Mouse (Mus musculus): ENCODE results near the gene Ahnak. TPM values are rescaled to one million over a fixed set of nuclear protein-coding genes. Genes with fewer than 3 reads are reported as not detected.
"Not testable (repeated sequence)": the region's sequence is repeated elsewhere in the genome, so short reads cannot be mapped to it uniquely, and the experiment has no call there.

The Ahnak gene
- polyA plus RNA-seq, 1 experiment from 2014 or later, result 8.5 TPM

GRCm38 (mm10) chr19:9038136-9038535 is 49.1 kb downstream of the Ahnak start:
- WGBS, result 72% methylated on average over 3 of the region's 3 CpGs
- ATAC-seq (ENCODE audit: low FRiP score), result no peak
- H3K36me3 ChIP-seq (replicated peaks), result no peaks in the 10 kb centered on the region
- H3K9ac ChIP-seq, result no peak overlapping the region
- no peak overlapping the region for H3K27ac ChIP-seq
- no peaks in the 10 kb centered on the region for H3K27me3 ChIP-seq
- H3K4me3 ChIP-seq (replicated peaks), result no peak overlapping the region
- H3K4me1 ChIP-seq, result no peaks in the 10 kb centered on the region
- no peak overlapping the region for H3K4me2 ChIP-seq
- H3K9me3 ChIP-seq, result no peaks in the 10 kb centered on the region

DNA sequence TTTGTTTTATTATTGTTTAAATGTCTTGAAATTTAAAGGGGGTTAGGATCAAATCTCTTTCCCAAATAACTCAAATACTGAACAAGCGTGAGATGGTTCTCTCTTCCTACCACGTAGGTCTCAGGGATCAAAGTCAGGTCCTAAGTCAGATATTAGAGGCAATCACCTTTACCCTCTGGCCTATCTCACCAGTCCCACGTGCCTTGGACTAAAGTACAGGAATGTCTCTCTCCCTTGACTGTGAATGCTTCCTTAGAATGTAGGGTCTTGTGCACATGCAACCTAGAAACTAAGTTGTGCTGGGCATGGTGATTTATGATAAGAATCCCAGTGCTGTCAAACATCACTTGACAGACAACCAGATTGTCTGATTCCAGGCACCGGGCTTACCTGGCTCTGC is 50.2 kb downstream of the Ahnak start:
- Histone ChIP-seq H3K36me3 (replicated peaks) (no peaks in the 10 kb centered on the region), H3K4me2 (no peak overlapping the region), H3K9me3 (no peaks in the 10 kb centered on the region), H3K4me3 (replicated peaks) (no peak overlapping the region), H3K4me1 (no peaks in the 10 kb centered on the region), H3K27me3 (no peaks in the 10 kb centered on the region), H3K9ac (no peak overlapping the region), H3K27ac (no peak overlapping the region)
- ATAC-seq (ENCODE audit: low FRiP score), result no peak
- 87% methylated on average over 4 of the region's 4 CpGs for WGBS

DNA sequence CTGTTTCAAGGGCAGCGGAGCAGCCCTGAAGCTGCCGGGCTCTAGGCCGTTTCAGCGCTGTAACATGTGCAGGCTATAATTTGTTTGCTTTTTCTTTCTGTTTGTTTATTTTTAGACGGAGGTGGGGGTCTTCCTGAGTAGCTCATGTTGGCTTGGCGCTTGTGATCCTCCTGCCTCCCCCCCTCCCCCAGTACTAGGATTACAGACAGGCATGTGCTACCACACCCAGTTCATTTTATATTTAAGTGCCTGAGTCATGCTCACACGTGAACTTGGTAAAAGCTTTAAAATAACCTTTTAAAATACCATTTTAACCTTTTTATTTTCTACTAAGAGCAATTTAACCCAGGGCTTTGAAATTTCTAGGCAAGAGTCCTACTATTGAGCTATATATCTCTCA is 50.8 kb downstream of the Ahnak start:
- WGBS, result 79% methylated on average over 7 of the region's 7 CpGs

GRCm38 (mm10) chr19:9040649-9041048 is 51.6 kb downstream of the Ahnak start:
- H3K4me2 ChIP-seq, result no peak overlapping the region
- no peak overlapping the region for H3K4me3 ChIP-seq (replicated peaks)
- no peak overlapping the region for H3K9ac ChIP-seq
- H3K27ac ChIP-seq, result no peak overlapping the region
- no peaks in the 10 kb centered on the region for H3K36me3 ChIP-seq (replicated peaks)
- no peaks in the 10 kb centered on the region for H3K9me3 ChIP-seq
- ATAC-seq (ENCODE audit: low FRiP score), result no peak
- no peaks in the 10 kb centered on the region for H3K27me3 ChIP-seq
- WGBS, result 87% methylated on average over 6 of the region's 6 CpGs
- no peaks in the 10 kb centered on the region for H3K4me1 ChIP-seq

More for the DNA sequence above, 50.8 kb downstream of the Ahnak start:
- H3K4me3 ChIP-seq (replicated peaks), result no peak overlapping the region
- no peak overlapping the region for H3K4me2 ChIP-seq
- H3K27me3 ChIP-seq, result no peaks in the 10 kb centered on the region
- H3K4me1 ChIP-seq, result no peaks in the 10 kb centered on the region
- no peaks in the 10 kb centered on the region for H3K36me3 ChIP-seq (replicated peaks)
- no peak for ATAC-seq (ENCODE audit: low FRiP score)
- H3K27ac ChIP-seq, result no peak overlapping the region
- no peaks in the 10 kb centered on the region for H3K9me3 ChIP-seq
- no peak overlapping the region for H3K9ac ChIP-seq

DNA sequence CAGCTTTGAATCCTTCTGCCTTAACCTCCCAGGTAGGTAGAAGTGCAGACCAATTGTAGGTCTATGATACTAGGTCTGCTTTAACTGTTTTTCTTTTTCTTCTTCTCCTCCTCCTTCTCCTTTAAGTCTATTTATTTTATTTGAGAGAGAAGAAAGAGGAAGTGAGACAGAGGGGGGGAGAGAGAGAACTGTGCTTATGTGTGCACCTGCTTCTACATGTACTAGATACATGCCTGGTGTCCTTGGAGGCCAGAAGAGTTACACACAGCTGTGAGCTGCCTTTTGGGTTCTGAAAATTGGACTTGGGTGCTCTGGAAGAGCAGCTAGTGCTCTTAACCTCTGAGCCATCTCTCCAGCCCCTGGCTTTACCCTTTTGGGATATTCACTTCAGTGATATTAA is 52.0 kb downstream of the Ahnak start:
- H3K4me3 ChIP-seq (replicated peaks), result no peak overlapping the region
- H3K27ac ChIP-seq, result no peak overlapping the region
- H3K9ac ChIP-seq, result no peak overlapping the region
- H3K4me1 ChIP-seq, result no peaks in the 10 kb centered on the region
- no peak for ATAC-seq (ENCODE audit: low FRiP score)
- no peaks in the 10 kb centered on the region for H3K36me3 ChIP-seq (replicated peaks)
- no peak overlapping the region for H3K4me2 ChIP-seq
- no peaks in the 10 kb centered on the region for H3K27me3 ChIP-seq
- no peaks in the 10 kb centered on the region for H3K9me3 ChIP-seq

DNA sequence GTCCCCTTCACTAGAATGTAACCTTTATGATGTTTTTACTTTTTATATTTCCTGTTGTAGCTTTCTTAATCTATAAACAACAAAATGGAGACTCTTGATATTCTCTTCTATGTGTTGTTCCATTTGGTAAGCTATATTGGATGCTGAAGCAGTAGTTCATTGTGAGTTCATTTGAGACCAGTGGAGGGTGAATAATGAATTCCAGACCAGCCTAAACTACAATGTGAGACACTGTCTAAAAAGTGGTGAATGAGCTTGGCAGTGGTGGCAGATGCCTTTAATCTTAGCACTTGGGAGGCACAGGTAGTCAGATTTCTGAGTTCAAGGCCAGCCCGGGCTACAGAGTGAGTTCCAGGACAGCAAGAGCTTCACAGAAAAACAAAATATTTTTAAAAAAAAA is 54.0 kb downstream of the Ahnak start:
- H3K4me2 ChIP-seq, result no peak overlapping the region
- no peaks in the 10 kb centered on the region for H3K36me3 ChIP-seq (replicated peaks)
- H3K9me3 ChIP-seq, result no peaks in the 10 kb centered on the region
- WGBS, result 63% methylated on average over 1 of the region's 1 CpGs
- no peak overlapping the region for H3K4me3 ChIP-seq (replicated peaks)
- no peaks in the 10 kb centered on the region for H3K27me3 ChIP-seq
- no peaks in the 10 kb centered on the region for H3K4me1 ChIP-seq
- ATAC-seq (ENCODE audit: low FRiP score), result no peak
- no peak overlapping the region for H3K27ac ChIP-seq
- H3K9ac ChIP-seq, result no peak overlapping the region

DNA sequence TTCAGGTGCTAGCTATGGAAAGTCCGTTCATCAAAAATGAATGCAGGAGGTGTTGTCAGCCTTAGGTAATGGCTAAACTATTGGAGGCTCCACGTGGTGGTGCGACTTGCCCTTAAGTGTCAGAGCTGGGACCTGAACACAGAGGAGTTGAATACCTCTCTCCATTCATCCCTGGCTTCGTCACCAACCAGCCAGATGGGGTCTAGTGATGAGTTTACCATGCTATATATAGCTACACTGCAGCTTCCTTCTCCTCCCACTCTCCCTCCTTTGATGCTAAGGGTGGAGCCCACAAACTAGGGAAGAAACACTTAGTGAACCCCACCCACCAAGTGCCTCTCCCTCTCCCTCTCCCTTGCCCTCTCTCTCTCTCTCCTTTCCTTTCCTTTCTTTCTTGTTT is 55.2 kb downstream of the Ahnak start:
- ATAC-seq (ENCODE audit: low FRiP score), result no peak
- 84% methylated on average over 4 of the region's 4 CpGs for WGBS
- H3K4me2 ChIP-seq, result no peak overlapping the region
- no peak overlapping the region for H3K9ac ChIP-seq
- H3K27ac ChIP-seq, result no peak overlapping the region
- H3K36me3 ChIP-seq (replicated peaks), result no peaks in the 10 kb centered on the region
- H3K9me3 ChIP-seq, result no peaks in the 10 kb centered on the region
- no peaks in the 10 kb centered on the region for H3K27me3 ChIP-seq
- no peak overlapping the region for H3K4me3 ChIP-seq (replicated peaks)
- no peaks in the 10 kb centered on the region for H3K4me1 ChIP-seq

GRCm38 (mm10) chr19:9047207-9047945 is 58.3 kb downstream of the Ahnak start:
- 75% methylated on average over 7 of the region's 7 CpGs for WGBS

DNA sequence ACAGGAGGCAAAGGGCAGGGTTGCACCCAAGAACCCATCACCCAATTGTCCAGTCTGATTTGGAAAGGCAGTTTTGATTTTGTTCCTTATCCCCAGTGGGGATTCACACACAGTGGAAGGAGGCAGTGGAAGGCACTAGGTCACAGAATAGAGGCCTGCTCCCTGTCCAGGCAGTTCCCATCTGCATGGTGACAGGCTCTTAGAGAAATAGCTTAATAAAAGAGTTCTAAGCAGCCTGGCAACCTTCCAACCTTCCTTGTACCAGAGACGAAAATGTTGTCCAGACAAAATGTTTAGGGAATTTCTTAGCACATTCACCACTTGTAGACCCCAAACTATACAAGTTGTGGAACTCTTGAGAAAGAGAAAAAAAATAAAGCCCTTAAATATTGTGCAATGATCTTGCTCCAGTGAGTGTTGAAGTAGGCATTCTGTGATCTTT is 58.9 kb downstream of the Ahnak start:
- H3K9ac ChIP-seq, result no peak overlapping the region
- ATAC-seq (ENCODE audit: low FRiP score), result no peak
- 49% methylated on average over 1 of the region's 1 CpGs for WGBS
- H3K4me3 ChIP-seq (replicated peaks), result no peak overlapping the region
- H3K27ac ChIP-seq, result no peak overlapping the region
- no peaks in the 10 kb centered on the region for H3K27me3 ChIP-seq
- H3K4me1 ChIP-seq, result no peaks in the 10 kb centered on the region
- H3K4me2 ChIP-seq, result no peak overlapping the region
- H3K9me3 ChIP-seq, result no peaks in the 10 kb centered on the region
- no peaks in the 10 kb centered on the region for H3K36me3 ChIP-seq (replicated peaks)

More at GRCm38 (mm10) chr19:9047207-9047945, 58.3 kb downstream of the Ahnak start:
- no peak for ATAC-seq (ENCODE audit: low FRiP score)
- H3K27ac ChIP-seq, result no peak overlapping the region
- H3K4me1 ChIP-seq, result no peaks in the 10 kb centered on the region
- H3K27me3 ChIP-seq, result no peaks in the 10 kb centered on the region
- H3K4me3 ChIP-seq (replicated peaks), result no peak overlapping the region
- no peak overlapping the region for H3K4me2 ChIP-seq
- no peaks in the 10 kb centered on the region for H3K9me3 ChIP-seq
- H3K36me3 ChIP-seq (replicated peaks), result no peaks in the 10 kb centered on the region
- H3K9ac ChIP-seq, result no peak overlapping the region

DNA sequence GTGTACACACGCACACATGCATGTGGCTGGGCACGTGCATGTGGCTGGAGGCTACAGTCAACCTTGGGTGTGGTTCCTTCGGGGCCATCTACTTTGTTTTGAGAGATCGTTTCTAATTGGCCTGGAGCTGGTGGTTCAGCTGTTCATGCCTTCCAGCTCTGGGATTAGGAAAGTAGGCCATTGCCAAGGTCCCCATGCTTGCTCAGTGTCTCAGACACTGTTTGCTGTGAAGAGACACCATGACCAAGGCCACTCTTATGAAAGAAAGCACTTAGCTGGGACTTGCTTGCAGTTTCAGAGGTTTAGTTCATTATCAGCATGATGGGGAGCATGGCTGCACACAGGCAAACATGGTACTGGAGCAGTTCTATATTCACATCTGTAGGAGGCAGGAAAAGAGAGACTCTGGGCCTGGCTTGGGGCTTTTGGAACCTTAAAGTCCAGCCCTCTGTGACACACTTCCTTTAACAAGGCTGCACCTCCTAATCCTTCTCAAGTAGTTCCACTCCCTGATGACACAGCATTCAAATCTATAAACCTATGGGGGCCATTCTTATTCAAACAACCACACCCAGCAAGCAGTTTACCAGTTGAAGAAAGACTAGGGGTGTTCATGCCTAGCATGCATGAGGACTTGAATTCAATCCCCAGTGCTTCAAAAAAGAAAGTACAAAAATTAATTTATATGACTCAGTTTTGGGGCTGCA is 60.0 kb downstream of the Ahnak start:
- H3K9me3 ChIP-seq, result no peaks in the 10 kb centered on the region
- no peak overlapping the region for H3K9ac ChIP-seq
- no peaks in the 10 kb centered on the region for H3K27me3 ChIP-seq
- no peaks in the 10 kb centered on the region for H3K36me3 ChIP-seq (replicated peaks)
- no peak overlapping the region for H3K4me2 ChIP-seq
- H3K4me3 ChIP-seq (replicated peaks), result no peak overlapping the region
- no peak overlapping the region for H3K27ac ChIP-seq
- no peak for ATAC-seq (ENCODE audit: low FRiP score)
- no peaks in the 10 kb centered on the region for H3K4me1 ChIP-seq
- 89% methylated on average over 4 of the region's 4 CpGs for WGBS

GRCm38 (mm10) chr19:9050294-9051229 is 61.5 kb downstream of the Ahnak start:
- 83% methylated on average over 9 of the region's 9 CpGs for WGBS

DNA sequence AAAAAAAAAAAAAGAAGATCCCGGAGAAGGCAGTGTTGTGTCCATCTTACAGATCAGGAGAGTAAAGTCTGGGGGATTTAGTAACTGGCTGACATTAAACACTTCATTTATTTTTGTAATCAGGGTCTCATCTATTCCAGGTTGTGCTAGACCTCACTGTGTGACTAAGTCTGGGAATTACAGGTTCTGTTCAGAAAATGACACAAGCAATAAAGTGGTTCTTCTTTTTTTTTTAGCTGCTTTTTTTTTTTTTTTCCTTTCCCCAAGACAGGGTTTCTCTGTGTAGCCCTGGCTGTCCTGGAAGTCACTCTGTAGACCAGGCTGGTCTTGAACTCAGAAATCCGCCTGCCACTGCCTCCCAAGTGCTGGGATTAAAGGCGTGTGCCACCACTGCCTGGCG is 62.9 kb downstream of the Ahnak start:
- not testable (repeated sequence) for H3K9ac ChIP-seq; ATAC-seq (ENCODE audit: low FRiP score); H3K4me2 ChIP-seq; H3K27ac ChIP-seq; H3K9me3 ChIP-seq; H3K4me3 ChIP-seq (replicated peaks); H3K36me3 ChIP-seq (replicated peaks); H3K4me1 ChIP-seq; H3K27me3 ChIP-seq
- WGBS, result 90% methylated on average over 4 of the region's 4 CpGs

More at GRCm38 (mm10) chr19:9050294-9051229, 61.5 kb downstream of the Ahnak start:
- Histone ChIP-seq H3K27ac (no peak overlapping the region), H3K4me3 (replicated peaks) (no peak overlapping the region), H3K36me3 (replicated peaks) (no peaks in the 10 kb centered on the region), H3K4me2 (no peak overlapping the region), H3K9ac (no peak overlapping the region), H3K9me3 (no peaks in the 10 kb centered on the region), H3K27me3 (no peaks in the 10 kb centered on the region), H3K4me1 (no peaks in the 10 kb centered on the region)
- no peak for ATAC-seq (ENCODE audit: low FRiP score)
